Mouse (Mus musculus) kidney, adult 9 months (tissue): ENCODE results near the gene Umad1.

Experiments
- DNase-seq: peaks from one replicate; pipeline ENCODE4 v3.0.0; 2022

Umad1 gene

GRCm38 (mm10) chr6:8373851-8374250 lies 114.8 kb downstream of the Umad1 start:
- no peak for DNase-seq

- no peak for DNase-seq
Measured at GRCm38 (mm10) chr6:8374290-8374689, 115.2 kb downstream of the Umad1 start.

- no peak for DNase-seq
Measured at GRCm38 (mm10) chr6:8374712-8375111, 115.6 kb downstream of the Umad1 start.

GRCm38 (mm10) chr6:8376351-8376750 lies 117.3 kb downstream of the Umad1 start:
- DNase-seq = no peak

GRCm38 (mm10) chr6:8377667-8378066 lies 118.6 kb downstream of the Umad1 start:
- no peak for DNase-seq

- no peak for DNase-seq
Measured at GRCm38 (mm10) chr6:8389307-8389706, 130.2 kb downstream of the Umad1 start.

- no peak for DNase-seq
Measured at GRCm38 (mm10) chr6:8390296-8390695, 131.2 kb downstream of the Umad1 start.

GRCm38 (mm10) chr6:8390935-8391334 lies 131.8 kb downstream of the Umad1 start:
- no peak for DNase-seq

- DNase-seq = no peak
Measured at GRCm38 (mm10) chr6:8393029-8393428, 133.9 kb downstream of the Umad1 start.

GRCm38 (mm10) chr6:8394044-8394443 lies 135.0 kb downstream of the Umad1 start:
- no peak for DNase-seq

GRCm38 (mm10) chr6:8395061-8395460 lies 136.0 kb downstream of the Umad1 start:
- no peak for DNase-seq

GRCm38 (mm10) chr6:8397252-8397651 lies 138.2 kb downstream of the Umad1 start:
- DNase-seq = no peak

GRCm38 (mm10) chr6:8399710-8400109 lies 140.6 kb downstream of the Umad1 start:
- no peak for DNase-seq

- DNase-seq = no peak
Measured at GRCm38 (mm10) chr6:8403127-8403526, 144.0 kb downstream of the Umad1 start.

GRCm38 (mm10) chr6:8405844-8406243 lies 146.8 kb downstream of the Umad1 start:
- no peak for DNase-seq

- DNase-seq = no peak
Measured at GRCm38 (mm10) chr6:8408332-8408731, 149.2 kb downstream of the Umad1 start.

- DNase-seq = no peak
Measured at GRCm38 (mm10) chr6:8409865-8410264, 150.8 kb downstream of the Umad1 start.

GRCm38 (mm10) chr6:8412845-8413598 lies 153.9 kb downstream of the Umad1 start:
- DNase-seq = peak; percentile 11

- DNase-seq = peak; percentile 22
Measured at GRCm38 (mm10) chr6:8414020-8414419, 154.9 kb downstream of the Umad1 start.

GRCm38 (mm10) chr6:8415823-8416222 lies 156.7 kb downstream of the Umad1 start:
- DNase-seq = no peak

GRCm38 (mm10) chr6:8416802-8417569 lies 157.9 kb downstream of the Umad1 start:
- no peak for DNase-seq

GRCm38 (mm10) chr6:8419485-8420186 lies 160.5 kb downstream of the Umad1 start:
- DNase-seq = no peak

- no peak for DNase-seq
Measured at GRCm38 (mm10) chr6:8420187-8420503, 161.1 kb downstream of the Umad1 start.

GRCm38 (mm10) chr6:8421421-8421820 lies 162.3 kb downstream of the Umad1 start:
- no peak for DNase-seq
